Mouse (Mus musculus) forebrain, embryonic 14.5 days (tissue): ENCODE measurements around the gene Trip12. TPM values are rescaled to one million over a fixed set of nuclear protein-coding genes. Genes with fewer than 3 reads are reported as not detected.

ENCODE experiments used
- ATAC-seq: fragments of 200-750 bp; cut with Nextera tagmentation; 2 replicates; pipeline ENCODE4 v1.8.0; 2017; ENCODE audit warnings: mild to moderate bottlenecking, moderate library complexity
- DNase-seq: peaks from one replicate; pipeline ENCODE4 v3.0.0-alpha.2; 2015; ENCODE audit warnings: low spot score
- H3K27ac ChIP-seq: fragments of 300-500 bp; sonication (generic); 2 replicates; pipeline ENCODE4 v1.5.1; 2014; ENCODE audit warnings: low read depth, mild to moderate bottlenecking, control low read depth, low read length, moderate library complexity
- H3K27me3 ChIP-seq: fragments of 300-500 bp; sonication (generic); replicated peaks from 2 replicates; pipeline ENCODE4 v1.6.1; 2014; ENCODE audit warnings: low read length, control low read depth, mixed read lengths; ENCODE audit not compliant: control insufficient read depth, insufficient read depth
- H3K36me3 ChIP-seq: fragments of 300-500 bp; sonication (generic); 2 replicates; pipeline ENCODE4 v1.6.1; 2014; ENCODE audit warnings: low read length, control low read depth; ENCODE audit not compliant: control insufficient read depth, insufficient read depth
- H3K4me1 ChIP-seq: fragments of 300-500 bp; sonication (generic); 2 replicates; pipeline ENCODE4 v1.6.1; 2014; ENCODE audit warnings: antibody characterized with exemption, low read length, control low read depth; ENCODE audit not compliant: control insufficient read depth, insufficient read depth
- H3K4me2 ChIP-seq: fragments of 300-500 bp; sonication (generic); 2 replicates; pipeline ENCODE4 v1.6.1; 2014; ENCODE audit warnings: mild to moderate bottlenecking, control low read depth, low read length
- H3K4me3 ChIP-seq: fragments of 300-500 bp; sonication (generic); 2 replicates; pipeline ENCODE4 v1.5.1; 2014; ENCODE audit warnings: low read depth, low read length, control low read depth
- H3K9ac ChIP-seq: fragments of 300-500 bp; sonication (generic); 2 replicates; pipeline ENCODE4 v1.6.1; 2014; ENCODE audit warnings: mild to moderate bottlenecking, low read length, control low read depth, moderate library complexity
- H3K9me3 ChIP-seq: fragments of 300-500 bp; sonication (generic); replicated peaks from 2 replicates; pipeline ENCODE4 v1.6.1; 2016; ENCODE audit warnings: low read length, control low read depth, mixed read lengths; ENCODE audit not compliant: control insufficient read depth
- WGBS: fragments of 180-500 bp; shearing (Covaris S2); extraction: QIAGEN DNeasy Blood & Tissue Kit; methylation state at CpG from one replicate; pipeline ENCODE4 v1.1.7; 2014; 5-methylcytosine and 5-hydroxymethylcytosine counted together
- polyA plus RNA-seq: library from polyadenylated mRNA; unstranded; fragments of >200 nt; fragmentation: Nextera tagmentation; extraction: Ambion mirVana; gene quantifications from 2 replicates; pipeline ENCODE4 v1.2.1, GENCODE M21; 2014

Gene Trip12
- polyA plus RNA-seq, 1 experiment from 2014 or later, result 50.8 TPM

DNA sequence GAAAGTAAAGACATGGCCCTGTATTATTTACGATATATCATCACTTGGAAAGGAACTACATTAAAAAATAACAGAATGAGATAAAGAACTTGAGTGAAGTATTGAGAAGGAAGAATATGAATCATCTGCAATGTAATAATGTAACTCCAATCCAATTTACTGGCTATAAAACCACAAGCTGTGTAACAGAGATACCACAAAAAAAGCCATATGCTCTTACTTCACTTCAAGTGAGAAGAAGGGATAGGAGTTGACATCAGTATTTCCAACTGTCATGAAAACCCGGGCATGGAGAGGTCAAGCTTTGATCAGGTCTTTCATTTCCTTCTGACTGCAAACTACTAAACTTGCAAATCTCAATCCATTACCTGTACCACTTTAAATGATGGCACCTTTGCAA is 48.9 kb downstream of the Trip12 start:
- DNase-seq, result no peak
- peaks cover 44% of the 10 kb centered on the region for H3K36me3 ChIP-seq
- H3K9me3 ChIP-seq, result no peaks in the 10 kb centered on the region
- H3K4me3 ChIP-seq, result no peak overlapping the region
- H3K4me2 ChIP-seq, result no peak overlapping the region
- no peak overlapping the region for H3K9ac ChIP-seq
- no peaks in the 10 kb centered on the region for H3K4me1 ChIP-seq
- no peak for ATAC-seq
- H3K27ac ChIP-seq, result no peak overlapping the region
- H3K27me3 ChIP-seq, result no peaks in the 10 kb centered on the region
- 96% methylated on average over 2 of the region's 2 CpGs for WGBS

DNA sequence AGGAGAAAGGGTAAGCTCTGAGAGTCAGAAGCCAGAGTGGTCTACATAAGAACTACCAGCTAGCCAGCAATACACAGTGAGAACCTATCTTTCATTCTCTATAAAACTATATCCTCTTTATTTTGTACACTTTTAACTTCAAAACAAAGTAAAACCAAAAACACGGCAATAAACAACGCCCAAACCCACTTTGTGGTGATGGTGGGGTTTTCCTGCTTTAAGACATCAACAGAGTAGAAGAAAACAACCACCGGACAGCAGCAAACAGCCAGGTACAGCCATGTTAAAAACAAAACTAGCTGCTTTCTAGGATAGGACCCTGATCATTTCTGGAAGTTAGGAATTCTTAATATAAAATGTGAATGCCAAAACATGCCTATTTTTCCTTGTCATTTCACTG is 59.7 kb downstream of the Trip12 start:
- Histone ChIP-seq H3K9ac (no peak overlapping the region), H3K27me3 (no peaks in the 10 kb centered on the region), H3K4me2 (no peak overlapping the region), H3K9me3 (no peaks in the 10 kb centered on the region), H3K27ac (no peak overlapping the region), H3K36me3 (peaks cover 30% of the 10 kb centered on the region), H3K4me1 (no peaks in the 10 kb centered on the region), H3K4me3 (no peak overlapping the region)
- no peak for DNase-seq
- WGBS, result 94% methylated on average over 3 of the region's 3 CpGs
- ATAC-seq, result no peak

DNA sequence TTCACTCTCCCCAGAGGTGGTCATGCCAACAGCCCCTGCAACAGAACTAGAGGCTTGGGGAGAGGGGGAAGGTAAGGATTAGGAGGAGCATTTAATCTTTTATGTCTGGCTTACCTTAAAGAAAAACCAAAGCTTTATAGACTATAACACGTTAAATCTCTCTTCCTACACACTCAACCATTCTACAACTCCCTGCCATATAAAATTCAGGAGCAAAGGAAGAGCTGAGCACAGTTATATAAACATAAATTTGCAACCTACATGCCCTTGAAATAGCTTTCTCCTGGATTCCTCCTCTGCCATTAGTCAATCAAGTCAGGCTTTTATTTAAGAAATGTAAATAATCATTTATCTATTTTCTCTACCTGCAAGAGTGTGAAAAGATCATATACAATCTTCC is 62.9 kb downstream of the Trip12 start:
- H3K4me1 ChIP-seq, result no peaks in the 10 kb centered on the region
- WGBS, result 85% methylated on average over 1 of the region's 1 CpGs
- no peaks in the 10 kb centered on the region for H3K9me3 ChIP-seq
- no peak overlapping the region for H3K4me2 ChIP-seq
- DNase-seq (no peak), ATAC-seq (no peak)
- H3K4me3 ChIP-seq, result no peak overlapping the region
- H3K9ac ChIP-seq, result no peak overlapping the region
- H3K27ac ChIP-seq, result no peak overlapping the region
- no peaks in the 10 kb centered on the region for H3K27me3 ChIP-seq
- peaks cover 20% of the 10 kb centered on the region for H3K36me3 ChIP-seq

DNA sequence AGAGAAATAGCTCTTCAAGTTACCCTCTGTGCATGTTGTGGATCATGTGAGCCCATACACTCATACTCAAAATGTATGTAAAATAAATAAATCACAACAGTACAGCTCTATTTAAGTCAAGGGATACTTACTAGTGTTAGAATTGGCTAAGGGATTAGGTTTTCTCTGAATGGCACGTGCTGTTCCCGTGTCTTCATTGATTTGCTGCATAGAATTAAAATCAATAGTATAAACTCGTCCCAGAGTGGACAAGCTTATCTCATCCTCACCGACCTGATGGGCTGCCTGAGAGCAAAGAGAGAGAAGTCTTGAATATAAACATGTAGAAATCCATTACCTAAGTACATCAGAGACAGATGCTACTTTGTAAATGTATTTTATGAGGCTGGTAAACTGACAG is 81.5 kb downstream of the Trip12 start:
- Histone ChIP-seq H3K9me3 (no peaks in the 10 kb centered on the region), H3K36me3 (peaks cover 61% of the 10 kb centered on the region), H3K27me3 (no peaks in the 10 kb centered on the region), H3K4me1 (no peaks in the 10 kb centered on the region), H3K9ac (no peak overlapping the region), H3K4me2 (no peak overlapping the region), H3K27ac (no peak overlapping the region), H3K4me3 (no peak overlapping the region)
- WGBS, result 84% methylated on average over 4 of the region's 4 CpGs
- DNase-seq (no peak), ATAC-seq (no peak)

DNA sequence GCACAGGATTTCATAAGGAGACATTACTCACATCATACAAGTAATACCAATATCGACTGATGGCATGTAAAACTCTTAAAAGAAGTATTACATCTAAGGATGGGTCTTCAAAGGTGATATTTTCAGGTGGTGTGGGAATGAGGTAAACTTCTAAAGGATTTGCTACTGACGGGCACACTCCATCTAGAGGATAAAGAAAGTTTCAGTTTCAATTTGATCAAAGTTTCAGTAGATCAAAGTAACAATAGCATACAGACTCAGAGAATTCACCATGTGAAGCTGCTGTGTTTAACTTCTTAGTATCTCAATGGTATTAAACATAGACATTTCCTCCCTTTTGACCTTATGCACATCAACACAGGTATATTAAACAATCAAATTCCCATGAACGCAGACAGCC is 98.2 kb downstream of the Trip12 start:
- Histone ChIP-seq H3K9me3 (no peaks in the 10 kb centered on the region), H3K27ac (no peak overlapping the region), H3K27me3 (no peaks in the 10 kb centered on the region), H3K4me1 (no peaks in the 10 kb centered on the region), H3K4me3 (no peak overlapping the region), H3K9ac (no peak overlapping the region), H3K4me2 (no peak overlapping the region), H3K36me3 (peaks cover 59% of the 10 kb centered on the region)
- ATAC-seq (no peak), DNase-seq (no peak)
- 86% methylated on average over 3 of the region's 3 CpGs for WGBS

DNA sequence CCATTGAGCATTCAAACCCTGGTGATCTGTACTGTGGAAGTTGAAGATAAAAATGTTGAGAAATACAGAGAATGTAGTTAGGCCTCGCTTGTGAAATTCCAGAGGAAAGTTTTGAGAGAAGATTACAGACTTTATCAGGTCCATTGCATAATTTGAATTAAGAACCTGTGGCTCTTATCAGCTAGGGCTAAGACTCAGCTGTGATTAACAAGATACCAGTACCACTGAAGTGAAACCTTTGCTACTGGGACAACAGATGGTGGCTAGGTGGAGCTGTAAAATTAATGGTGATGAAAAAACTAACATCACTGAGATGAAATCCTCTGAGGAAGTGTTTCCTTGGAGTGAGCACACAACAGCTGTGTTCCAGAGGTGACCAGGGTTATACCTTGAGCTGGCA is 100.2 kb downstream of the Trip12 start:
- WGBS, result 100% methylated on average over 1 of the region's 1 CpGs
- H3K4me1 ChIP-seq, result no peaks in the 10 kb centered on the region
- no peaks in the 10 kb centered on the region for H3K27me3 ChIP-seq
- H3K4me3 ChIP-seq, result no peak overlapping the region
- H3K9me3 ChIP-seq, result no peaks in the 10 kb centered on the region
- no peak overlapping the region for H3K4me2 ChIP-seq
- H3K9ac ChIP-seq, result no peak overlapping the region
- DNase-seq (no peak), ATAC-seq (no peak)
- no peak overlapping the region for H3K27ac ChIP-seq
- H3K36me3 ChIP-seq, result peaks cover 64% of the 10 kb centered on the region

DNA sequence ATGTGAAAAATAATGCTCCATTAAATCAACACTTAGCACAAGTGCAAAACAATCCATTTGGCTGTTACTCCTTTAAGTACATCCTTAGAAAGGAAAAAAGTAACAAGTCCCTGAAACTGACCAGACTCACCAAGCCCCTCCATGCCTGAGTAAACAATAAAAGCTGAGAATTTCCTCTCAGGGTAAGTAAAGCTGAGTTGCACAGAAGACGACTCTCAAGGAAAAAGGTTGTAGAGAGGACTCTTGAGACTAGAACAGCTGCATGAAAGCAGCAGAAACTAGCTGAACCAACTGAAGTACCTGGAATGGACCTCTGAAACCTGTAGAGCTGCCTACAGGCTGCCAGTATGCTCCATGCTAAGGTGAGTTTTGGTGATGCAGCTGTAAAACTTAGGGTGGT is 103.2 kb downstream of the Trip12 start:
- 63% methylated on average over 1 of the region's 1 CpGs for WGBS
- Histone ChIP-seq H3K4me1 (no peaks in the 10 kb centered on the region), H3K9me3 (no peaks in the 10 kb centered on the region), H3K27ac (no peak overlapping the region), H3K4me2 (no peak overlapping the region), H3K36me3 (peaks cover 65% of the 10 kb centered on the region), H3K27me3 (no peaks in the 10 kb centered on the region), H3K4me3 (no peak overlapping the region), H3K9ac (no peak overlapping the region)
- ATAC-seq (no peak), DNase-seq (no peak)

DNA sequence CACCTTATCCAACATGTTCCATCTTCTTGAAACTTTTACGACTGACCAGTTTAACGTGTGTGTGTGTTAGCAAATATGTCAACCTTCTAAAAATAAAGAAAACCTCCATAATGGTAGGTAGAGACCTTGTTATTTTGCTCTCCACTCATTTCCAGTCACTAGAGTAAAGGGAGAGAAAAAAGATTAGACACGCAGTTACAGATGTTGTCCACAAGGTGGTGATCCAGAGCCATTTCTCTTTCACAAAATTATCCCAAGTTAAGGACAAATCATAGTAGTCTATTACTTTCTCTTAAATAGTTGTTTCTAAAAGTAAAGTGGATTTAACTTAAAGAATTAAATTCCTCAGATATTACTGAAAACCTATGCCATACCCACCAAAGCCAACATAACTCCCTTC is 106.5 kb downstream of the Trip12 start:
- 0 out of 2 replicates have a peak, but pooled peaks have one; percentile 18 for ATAC-seq
- H3K9ac ChIP-seq, result no peak overlapping the region
- no peak overlapping the region for H3K27ac ChIP-seq
- H3K9me3 ChIP-seq, result no peaks in the 10 kb centered on the region
- H3K27me3 ChIP-seq, result no peaks in the 10 kb centered on the region
- peaks cover 66% of the 10 kb centered on the region for H3K36me3 ChIP-seq
- no peak overlapping the region for H3K4me2 ChIP-seq
- WGBS, result 63% methylated on average over 3 of the region's 3 CpGs
- H3K4me1 ChIP-seq, result no peaks in the 10 kb centered on the region
- no peak overlapping the region for H3K4me3 ChIP-seq
- DNase-seq, result peak; percentile 52

DNA sequence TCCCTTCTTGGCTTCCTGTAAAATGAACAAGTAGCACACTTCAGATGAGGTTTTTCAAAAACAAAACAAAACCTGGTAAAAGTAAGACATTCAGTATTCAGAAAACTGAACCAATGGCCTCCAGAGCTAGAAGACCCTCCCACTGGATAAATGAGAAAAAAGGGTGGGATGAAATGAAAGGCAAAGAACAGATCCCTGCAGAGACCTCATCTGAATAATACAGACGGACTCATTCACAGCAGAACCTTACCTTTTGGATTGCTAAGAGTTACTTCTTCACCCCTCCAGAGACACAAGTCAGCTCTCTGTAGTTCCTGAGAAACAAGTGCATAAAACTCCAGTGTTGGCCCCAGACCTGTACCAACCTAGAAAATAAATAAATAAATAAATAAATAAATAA is 108.6 kb downstream of the Trip12 start:
- ATAC-seq (no peak), DNase-seq (no peak)
- H3K27ac ChIP-seq, result no peak overlapping the region
- no peaks in the 10 kb centered on the region for H3K27me3 ChIP-seq
- H3K9ac ChIP-seq, result no peak overlapping the region
- H3K4me1 ChIP-seq, result no peaks in the 10 kb centered on the region
- no peaks in the 10 kb centered on the region for H3K9me3 ChIP-seq
- no peak overlapping the region for H3K4me3 ChIP-seq
- WGBS, result 70% methylated on average over 1 of the region's 1 CpGs
- peaks cover 61% of the 10 kb centered on the region for H3K36me3 ChIP-seq
- no peak overlapping the region for H3K4me2 ChIP-seq

DNA sequence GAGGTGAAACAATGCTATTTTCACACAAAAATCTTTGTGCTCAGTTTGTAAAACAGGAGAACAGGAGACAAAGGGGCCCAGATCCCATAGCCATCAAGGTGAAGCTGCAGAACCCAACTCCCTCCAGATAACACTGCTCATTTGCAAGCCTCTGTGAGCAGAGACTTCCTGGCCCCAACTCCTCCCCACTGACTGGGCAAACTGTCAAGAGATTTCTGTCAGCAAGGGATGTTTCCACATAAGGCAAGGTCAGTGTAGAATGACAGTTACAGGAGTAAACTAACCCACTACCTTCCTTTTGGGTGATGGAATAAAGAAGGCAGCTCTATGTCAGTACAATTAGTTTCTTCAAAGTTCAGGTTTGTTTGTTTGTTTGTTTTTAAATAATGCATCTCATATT is 117.5 kb downstream of the Trip12 start:
- no peak overlapping the region for H3K4me3 ChIP-seq
- H3K27ac ChIP-seq, result no peak overlapping the region
- H3K27me3 ChIP-seq, result no peaks in the 10 kb centered on the region
- DNase-seq (no peak), ATAC-seq (no peak)
- no peak overlapping the region for H3K4me2 ChIP-seq
- H3K9me3 ChIP-seq, result no peaks in the 10 kb centered on the region
- no peak overlapping the region for H3K9ac ChIP-seq
- no peaks in the 10 kb centered on the region for H3K4me1 ChIP-seq
- H3K36me3 ChIP-seq, result peaks cover 51% of the 10 kb centered on the region
